8 mouse cellular contexts compared by ENCODE assay signal in genomic region chr1:38627683-38628361, GRCm38 (mm10). TPM values are rescaled to one million over a fixed set of nuclear protein-coding genes. Genes with fewer than 3 reads are reported as not detected.
DNase-seq lines count a peak whose midpoint lies in the region; ATAC-seq lines count a peak whose summit lies in the region.

No protein-coding gene starts in this region.

- intact Hi-C loops in left cerebral cortex, postnatal 4 days (cut with DNase I), result loop anchor here (5.0 kb wide), 1 partner anchor 139 kb away; no protein-coding TSS in a partner anchor

- peak; percentile 10 to 27; a peak in 2 of 4 replicates for ATAC-seq in hematopoietic stem cell, adult 5-6 weeks (replicated peaks in 1 of 2; ENCODE audit: insufficient read depth in 1 of 2, low FRiP score in 2 of 2, low TSS enrichment in 1 of 2, low read depth in 1 of 2, poor library complexity in 2 of 2, severe bottlenecking in 2 of 2)
- peak; percentile 65; the same call in 1 of the 2 replicates for ATAC-seq in midbrain, embryonic 15.5 days (replicated peaks)

- peak overlapping the region; percentile 98 for H3K27ac ChIP-seq in forebrain, embryonic 10.5 days
- H3K27ac ChIP-seq in midbrain, embryonic 15.5 days, result peak overlapping the region; percentile 96

- H3K27me3 ChIP-seq in forebrain, embryonic 10.5 days (ENCODE audit: poor library complexity, severe bottlenecking), result peaks cover 59% of the 10 kb centered on the region
- H3K27me3 ChIP-seq in midbrain, embryonic 15.5 days (replicated peaks), result no peaks in the 10 kb centered on the region

- H3K9me3 ChIP-seq in forebrain, embryonic 10.5 days, result no peaks in the 10 kb centered on the region
- no peaks in the 10 kb centered on the region for H3K9me3 ChIP-seq in midbrain, embryonic 15.5 days

- under 1% methylated on average over 42 of the region's 42 CpGs for WGBS in forebrain, embryonic 10.5 days
- under 1% methylated on average over 42 of the region's 42 CpGs for WGBS in midbrain, embryonic 15.5 days

- no peaks in the 10 kb centered on the region for H3K36me3 ChIP-seq in forebrain, embryonic 10.5 days (replicated peaks)
- no peaks in the 10 kb centered on the region for H3K36me3 ChIP-seq in midbrain, embryonic 15.5 days (replicated peaks)

- H3K9ac ChIP-seq in midbrain, embryonic 15.5 days, result peak overlapping the region; percentile 83

- H3K4me3 ChIP-seq in forebrain, embryonic 10.5 days, result peak overlapping the region; percentile 88
- H3K4me3 ChIP-seq in midbrain, embryonic 15.5 days, result peak overlapping the region; percentile 74

- H3K4me2 ChIP-seq in midbrain, embryonic 15.5 days, result peak overlapping the region; percentile 80

- H3K4me1 ChIP-seq in forebrain, embryonic 10.5 days, result peaks cover 51% of the 10 kb centered on the region
- peaks cover 55% of the 10 kb centered on the region for H3K4me1 ChIP-seq in midbrain, embryonic 15.5 days

- peak; percentile 16 for DNase-seq in adrenal gland, postnatal 14 days
- DNase-seq in adrenal gland, adult 2 months, result no peak
- peak; percentile 35 for DNase-seq in 3T3-L1 (ENCODE audit: low read depth, low spot score)
- DNase-seq in forebrain, embryonic 10.5 days (ENCODE audit: extremely low spot score, low spot score), result peak; percentile 70
- DNase-seq in left cerebral cortex, postnatal 4 days, result peak; percentile 53
- peak; percentile 35 for DNase-seq in thymus, postnatal 25 days

RNA-seq across cellular contexts. Expression of gene Aff3, which starts 36.9 kb away (rescaled TPM):
- total RNA-seq in adrenal gland, postnatal 14 days (2021), result 6.2 and 15.7 TPM in 2 replicates
- total RNA-seq in adrenal gland, adult 2 months (2021), result 1 to 10 TPM; 3.0 to 3.5 TPM
- 2.9 TPM in 2 replicates for polyA plus RNA-seq in adrenal gland, adult 2 months (2012; rRNA removed)
- 3.4 and 3.5 TPM in 2 replicates for polyA plus RNA-seq in forebrain, embryonic 10.5 days (2016; fragmentation: Nextera tagmentation; extraction: Ambion mirVana)
- 132 and 165 TPM in 2 replicates for total RNA-seq in hematopoietic stem cell, adult 5-6 weeks (2017)
- total RNA-seq in left cerebral cortex, postnatal 4 days (2021), result 100 to 1,000 TPM; 159 to 167 TPM
- polyA plus RNA-seq in midbrain, embryonic 15.5 days (2015; fragmentation: Nextera tagmentation; extraction: Ambion mirVana), result 38.0 and 38.1 TPM in 2 replicates
